Mouse (Mus musculus): ENCODE results near the gene C1qtnf3. TPM values are rescaled to one million over a fixed set of nuclear protein-coding genes. Genes with fewer than 3 reads are reported as not detected.

Gene C1qtnf3
- polyA plus RNA-seq, 1 experiment: 0.20 TPM

GRCm38 (mm10) chr15:10990411-10990810 is 38.3 kb downstream of the C1qtnf3 start:
- TF ChIP-seq POLR2A (IDR thresholded peaks at IDR 0.05; ENCODE audit: borderline replicate concordance, insufficient read depth, low read length) (no peak), CTCF (IDR thresholded peaks at IDR 0.05; ENCODE audit: borderline replicate concordance, insufficient read depth, low read depth, low read length) (no peak)
- 54% methylated on average over 2 of the region's 2 CpGs for WGBS
- Histone ChIP-seq H3K27ac (ENCODE audit: insufficient read depth, low read length) (no peak overlapping the region), H3K27me3 (ENCODE audit: control insufficient read depth, insufficient read depth, low read length) (no peaks in the 10 kb centered on the region), H3K4me1 (ENCODE audit: control insufficient read depth, insufficient read depth, low read length) (no peaks in the 10 kb centered on the region), H3K4me3 (replicated peaks; ENCODE audit: insufficient read depth, low read depth, low read length) (no peak overlapping the region)
- no peak for DNase-seq

GRCm38 (mm10) chr15:10991566-10991965 is 39.4 kb downstream of the C1qtnf3 start:
- TF ChIP-seq POLR2A (IDR thresholded peaks at IDR 0.05; ENCODE audit: borderline replicate concordance, insufficient read depth, low read length) (no peak), CTCF (IDR thresholded peaks at IDR 0.05; ENCODE audit: borderline replicate concordance, insufficient read depth, low read depth, low read length) (no peak)
- WGBS: 100% methylated on average over 1 of the region's 1 CpGs
- no peak for DNase-seq

GRCm38 (mm10) chr15:10999832-11000231 is 47.7 kb downstream of the C1qtnf3 start:
- Histone ChIP-seq H3K4me3 (replicated peaks; ENCODE audit: insufficient read depth, low read depth, low read length) (peak overlapping the region; percentile 32), H3K27me3 (ENCODE audit: control insufficient read depth, insufficient read depth, low read length) (no peaks in the 10 kb centered on the region), H3K4me1 (ENCODE audit: control insufficient read depth, insufficient read depth, low read length) (no peaks in the 10 kb centered on the region), H3K27ac (ENCODE audit: insufficient read depth, low read length) (no peak overlapping the region)
- no peak for TF ChIP-seq POLR2A (IDR thresholded peaks at IDR 0.05; ENCODE audit: borderline replicate concordance, insufficient read depth, low read length)
- TF ChIP-seq CTCF (IDR thresholded peaks at IDR 0.05; ENCODE audit: borderline replicate concordance, insufficient read depth, low read depth, low read length): no peak
- no peak for DNase-seq
- WGBS: 42% methylated on average over 5 of the region's 5 CpGs

More at GRCm38 (mm10) chr15:10991566-10991965, 39.4 kb downstream of the C1qtnf3 start:
- H3K4me1 ChIP-seq (ENCODE audit: control insufficient read depth, insufficient read depth, low read length): no peaks in the 10 kb centered on the region
- H3K27me3 ChIP-seq (ENCODE audit: control insufficient read depth, insufficient read depth, low read length): no peaks in the 10 kb centered on the region
- no peak overlapping the region for H3K4me3 ChIP-seq (replicated peaks; ENCODE audit: insufficient read depth, low read depth, low read length)
- H3K27ac ChIP-seq (ENCODE audit: insufficient read depth, low read length): no peak overlapping the region

- H3K27ac ChIP-seq (ENCODE audit: insufficient read depth, low read length): no peak within 1 kb of the TSS
- WGBS: 38% methylated on average over 7 of the region's 7 CpGs
- peak within 1 kb of the TSS; percentile 32 for H3K4me3 ChIP-seq (replicated peaks; ENCODE audit: insufficient read depth, low read depth, low read length)
- H3K4me1 ChIP-seq (ENCODE audit: control insufficient read depth, insufficient read depth, low read length): no peaks in the 10 kb centered on the region
- no peaks in the 10 kb centered on the region for H3K27me3 ChIP-seq (ENCODE audit: control insufficient read depth, insufficient read depth, low read length)
- DNase-seq: no peak
- TF ChIP-seq CTCF (IDR thresholded peaks at IDR 0.05; ENCODE audit: borderline replicate concordance, insufficient read depth, low read depth, low read length) (no peak), POLR2A (IDR thresholded peaks at IDR 0.05; ENCODE audit: borderline replicate concordance, insufficient read depth, low read length) (no peak)
These were observed 48.3 kb downstream of the C1qtnf3 start, which contains the start of gene Slc45a2 for GRCm38 (mm10) chr15:11000421-11000820. Slc45a2 (plus strand) TSS chr15:11000721.

GRCm38 (mm10) chr15:11003791-11004190 is 51.7 kb downstream of the C1qtnf3 start:
- no peak for DNase-seq
- no peak for TF ChIP-seq CTCF (IDR thresholded peaks at IDR 0.05; ENCODE audit: borderline replicate concordance, insufficient read depth, low read depth, low read length)
- no peak for TF ChIP-seq POLR2A (IDR thresholded peaks at IDR 0.05; ENCODE audit: borderline replicate concordance, insufficient read depth, low read length)
- Histone ChIP-seq H3K4me1 (ENCODE audit: control insufficient read depth, insufficient read depth, low read length) (no peaks in the 10 kb centered on the region), H3K27ac (ENCODE audit: insufficient read depth, low read length) (no peak overlapping the region), H3K4me3 (replicated peaks; ENCODE audit: insufficient read depth, low read depth, low read length) (no peak overlapping the region), H3K27me3 (ENCODE audit: control insufficient read depth, insufficient read depth, low read length) (no peaks in the 10 kb centered on the region)
- WGBS: 85% methylated on average over 4 of the region's 4 CpGs

- Histone ChIP-seq H3K27me3 (ENCODE audit: control insufficient read depth, insufficient read depth, low read length) (no peaks in the 10 kb centered on the region), H3K4me3 (replicated peaks; ENCODE audit: insufficient read depth, low read depth, low read length) (no peak overlapping the region), H3K27ac (ENCODE audit: insufficient read depth, low read length) (no peak overlapping the region), H3K4me1 (ENCODE audit: control insufficient read depth, insufficient read depth, low read length) (no peaks in the 10 kb centered on the region)
- whole genome bisulfite sequencing: 77% methylated on average over 6 of the region's 6 CpGs
- no peak for DNase-seq
- TF ChIP-seq POLR2A (IDR thresholded peaks at IDR 0.05; ENCODE audit: borderline replicate concordance, insufficient read depth, low read length) (no peak), CTCF (IDR thresholded peaks at IDR 0.05; ENCODE audit: borderline replicate concordance, insufficient read depth, low read depth, low read length) (no peak)
These were observed 52.5 kb downstream of the C1qtnf3 start for GRCm38 (mm10) chr15:11004646-11005045.

GRCm38 (mm10) chr15:11008756-11009155 is 56.6 kb downstream of the C1qtnf3 start:
- DNase-seq: no peak
- 28% methylated on average over 5 of the region's 5 CpGs for WGBS
- TF ChIP-seq CTCF (IDR thresholded peaks at IDR 0.05; ENCODE audit: borderline replicate concordance, insufficient read depth, low read depth, low read length) (no peak), POLR2A (IDR thresholded peaks at IDR 0.05; ENCODE audit: borderline replicate concordance, insufficient read depth, low read length) (no peak)

GRCm38 (mm10) chr15:11010976-11011548 is 58.9 kb downstream of the C1qtnf3 start:
- no peak overlapping the region for H3K27ac ChIP-seq (ENCODE audit: insufficient read depth, low read length)
- no peaks in the 10 kb centered on the region for H3K27me3 ChIP-seq (ENCODE audit: control insufficient read depth, insufficient read depth, low read length)
- no peak for DNase-seq
- no peaks in the 10 kb centered on the region for H3K4me1 ChIP-seq (ENCODE audit: control insufficient read depth, insufficient read depth, low read length)
- TF ChIP-seq CTCF (IDR thresholded peaks at IDR 0.05; ENCODE audit: borderline replicate concordance, insufficient read depth, low read depth, low read length) (no peak), POLR2A (IDR thresholded peaks at IDR 0.05; ENCODE audit: borderline replicate concordance, insufficient read depth, low read length) (no peak)
- 91% methylated on average over 11 of the region's 11 CpGs for WGBS
- no peak overlapping the region for H3K4me3 ChIP-seq (replicated peaks; ENCODE audit: insufficient read depth, low read depth, low read length)

More at GRCm38 (mm10) chr15:11008756-11009155, 56.6 kb downstream of the C1qtnf3 start:
- Histone ChIP-seq H3K27ac (ENCODE audit: insufficient read depth, low read length) (no peak overlapping the region), H3K4me1 (ENCODE audit: control insufficient read depth, insufficient read depth, low read length) (no peaks in the 10 kb centered on the region), H3K27me3 (ENCODE audit: control insufficient read depth, insufficient read depth, low read length) (no peaks in the 10 kb centered on the region), H3K4me3 (replicated peaks; ENCODE audit: insufficient read depth, low read depth, low read length) (no peak overlapping the region)

All from cerebellum, adult 2 months (tissue).